Mouse (Mus musculus): ENCODE data around the gene Gm11361. TPM values are rescaled to one million over a fixed set of nuclear protein-coding genes. Genes with fewer than 3 reads are reported as not detected.

Gene Gm11361
- 296 to 389 TPM (median 318 TPM) in 4 replicates for total RNA-seq (2023; ENCODE audit: inconsistent age)

GRCm38 (mm10) chr13:28257228-28257627, at the start of gene Gm11361:
Gene Gm11361 (plus strand): TSS chr13:28257528.

Other genes with a start within 250 kb of the Gm11361 start
- not detected in 4 replicates for gene Prl4a1, start 241.3 kb upstream of the Gm11361 start, total RNA-seq (2023; ENCODE audit: inconsistent age)
- not detected in 4 replicates for gene Prl5a1, start 115.0 kb upstream of the Gm11361 start, total RNA-seq (2023; ENCODE audit: inconsistent age)

All from B cell, adult (primary cell).